Mouse (Mus musculus): ENCODE measurements around the gene Tanc1.

- TF ChIP-seq CTCF (conservative IDR thresholded peaks at IDR 0.05; ENCODE audit: low read length) (no peak), POU5F1 (IDR thresholded peaks at IDR 0.05; ENCODE audit: borderline replicate concordance, low read length) (no peak), NANOG (IDR thresholded peaks at IDR 0.05; ENCODE audit: borderline replicate concordance, low read length) (no peak)
Measured at GRCm38 (mm10) chr2:59676442-59676841, 64.6 kb downstream of the Tanc1 start.

Data from E14TG2a.4 (cell line).